Mouse (Mus musculus): Measurements from ENCODE around the gene Plekhg1. TPM values are rescaled to one million over a fixed set of nuclear protein-coding genes. Genes with fewer than 3 reads are reported as not detected.

Gene Plekhg1
- polyA plus RNA-seq, 1 experiment from 2014 or later, result 6.1 TPM

GRCm38 (mm10) chr10:3972237-3972636 is 232.1 kb downstream of the Plekhg1 start:
- H3K27ac ChIP-seq, result peak overlapping the region; percentile 93; the same call in 1 of the 2 replicates
- DNase-seq (ENCODE audit: low spot score), result no peak
- peak overlapping the region; percentile 75 for H3K4me3 ChIP-seq
- peaks cover 24% of the 10 kb centered on the region for H3K4me1 ChIP-seq
- H3K27me3 ChIP-seq (ENCODE audit: insufficient read depth, poor library complexity, severe bottlenecking), result no peaks in the 10 kb centered on the region
- WGBS, result 87% methylated on average over 9 of the region's 9 CpGs
- no peaks in the 10 kb centered on the region for H3K9me3 ChIP-seq
- no peaks in the 10 kb centered on the region for H3K36me3 ChIP-seq

- DNase-seq (ENCODE audit: low spot score), result peak; percentile 96
- Histone ChIP-seq H3K4me1 (peaks cover 24% of the 10 kb centered on the region), H3K27ac (peak within 1 kb of the TSS; percentile 93), H3K27me3 (ENCODE audit: insufficient read depth, poor library complexity, severe bottlenecking) (no peaks in the 10 kb centered on the region), H3K36me3 (no peaks in the 10 kb centered on the region), H3K4me3 (peak within 1 kb of the TSS; percentile 75), H3K9me3 (no peaks in the 10 kb centered on the region)
- WGBS, result under 1% methylated on average over 40 of the region's 40 CpGs
Observed at GRCm38 (mm10) chr10:3972981-3973588, 232.9 kb downstream of the Plekhg1 start, which contains the start of gene Mthfd1l. TSS of gene Mthfd1l (plus strand) at chr10:3973118.

- no peaks in the 10 kb centered on the region for H3K9me3 ChIP-seq
Observed at GRCm38 (mm10) chr10:3973589-3974070, 233.5 kb downstream of the Plekhg1 start.

DNA sequence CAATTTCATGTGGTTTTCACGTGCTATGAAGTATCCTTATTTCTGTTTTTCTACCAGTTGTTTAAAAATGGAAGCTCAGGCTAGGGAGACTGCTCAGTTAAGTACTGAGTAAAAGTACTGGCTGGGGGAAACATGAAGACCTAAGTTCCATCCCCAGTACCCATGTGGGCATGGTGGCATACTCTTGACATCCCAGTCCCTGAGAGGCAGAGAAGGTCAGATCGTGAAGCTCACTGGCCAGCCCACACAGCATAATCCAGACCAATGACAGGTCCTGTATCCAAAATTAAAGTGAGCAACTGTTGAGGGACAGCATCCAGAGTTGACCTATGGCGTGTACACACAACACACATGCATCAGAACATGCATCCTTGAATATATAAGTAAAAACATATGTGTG is 234.2 kb downstream of the Plekhg1 start:
- H3K9me3 ChIP-seq, result no peaks in the 10 kb centered on the region
- H3K4me1 ChIP-seq, result peaks cover 24% of the 10 kb centered on the region
- H3K36me3 ChIP-seq, result peaks cover 12% of the 10 kb centered on the region
- H3K27ac ChIP-seq, result peak overlapping the region; percentile 23; the same call in 1 of the 2 replicates
- DNase-seq (ENCODE audit: low spot score), result no peak
- H3K27me3 ChIP-seq (ENCODE audit: insufficient read depth, poor library complexity, severe bottlenecking), result no peaks in the 10 kb centered on the region
- WGBS, result 78% methylated on average over 3 of the region's 3 CpGs
- H3K4me3 ChIP-seq, result peak overlapping the region; percentile 75

More at GRCm38 (mm10) chr10:3973589-3974070, 233.5 kb downstream of the Plekhg1 start:
- peaks cover 24% of the 10 kb centered on the region for H3K4me1 ChIP-seq
- peak; percentile 96 for DNase-seq (ENCODE audit: low spot score)
- H3K27me3 ChIP-seq (ENCODE audit: insufficient read depth, poor library complexity, severe bottlenecking), result no peaks in the 10 kb centered on the region
- peaks cover 4% of the 10 kb centered on the region for H3K36me3 ChIP-seq
- H3K4me3 ChIP-seq, result peak overlapping the region; percentile 75
- peak overlapping the region; percentile 93 for H3K27ac ChIP-seq
- under 1% methylated on average over 39 of the region's 39 CpGs for WGBS

GRCm38 (mm10) chr10:3975898-3976622 is 235.9 kb downstream of the Plekhg1 start:
- WGBS, result 66% methylated on average over 6 of the region's 6 CpGs
- Histone ChIP-seq H3K4me1 (peaks cover 24% of the 10 kb centered on the region), H3K27ac (no peak overlapping the region), H3K27me3 (ENCODE audit: insufficient read depth, poor library complexity, severe bottlenecking) (no peaks in the 10 kb centered on the region), H3K9me3 (no peaks in the 10 kb centered on the region), H3K4me3 (no peak overlapping the region), H3K36me3 (peaks cover 28% of the 10 kb centered on the region)
- DNase-seq (ENCODE audit: low spot score), result no peak

DNA sequence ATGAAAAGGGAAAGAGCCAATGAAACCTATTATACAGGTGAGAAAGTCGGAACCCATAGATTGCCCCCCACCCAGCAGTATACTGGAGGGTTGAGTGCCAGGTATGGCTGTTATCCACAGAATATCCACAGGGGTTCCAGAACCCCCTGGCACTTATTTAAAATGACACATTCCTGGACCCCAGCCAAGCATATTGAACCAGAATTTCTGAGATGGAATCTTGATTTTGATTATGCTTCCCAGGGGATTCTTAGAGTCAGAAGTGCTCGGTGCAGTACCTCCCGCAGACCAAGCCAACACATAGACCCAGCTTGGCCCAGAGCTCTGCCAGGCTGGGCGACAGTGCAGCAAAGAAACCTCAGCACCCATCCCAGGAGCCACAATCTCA is 236.5 kb downstream of the Plekhg1 start:
- H3K27me3 ChIP-seq (ENCODE audit: insufficient read depth, poor library complexity, severe bottlenecking), result no peaks in the 10 kb centered on the region
- no peak overlapping the region for H3K4me3 ChIP-seq
- peaks cover 34% of the 10 kb centered on the region for H3K36me3 ChIP-seq
- no peaks in the 10 kb centered on the region for H3K9me3 ChIP-seq
- H3K4me1 ChIP-seq, result peaks cover 24% of the 10 kb centered on the region
- 83% methylated on average over 4 of the region's 4 CpGs for WGBS
- no peak overlapping the region for H3K27ac ChIP-seq
- no peak for DNase-seq (ENCODE audit: low spot score)

DNA sequence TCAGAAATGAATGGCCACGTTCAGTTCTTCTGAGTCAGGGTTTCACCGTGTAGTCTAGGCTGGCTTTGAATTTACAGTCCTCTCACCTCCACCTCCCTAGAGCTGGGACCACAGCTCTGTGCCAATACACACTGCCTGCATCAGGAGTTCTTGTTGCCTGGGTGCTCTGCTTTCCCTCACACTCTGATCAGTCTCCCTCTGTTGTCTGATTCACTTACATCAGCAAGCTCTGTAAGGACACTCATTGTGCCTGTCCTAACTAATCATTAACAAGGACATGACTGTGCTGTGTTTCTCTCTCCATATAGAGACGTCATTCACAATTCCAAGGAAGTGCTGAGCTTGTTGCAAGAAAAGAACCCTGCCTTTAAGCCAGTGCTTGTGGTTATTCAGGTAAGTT is 238.2 kb downstream of the Plekhg1 start:
- 63% methylated on average over 3 of the region's 3 CpGs for WGBS
- Histone ChIP-seq H3K4me3 (no peak overlapping the region), H3K27me3 (ENCODE audit: insufficient read depth, poor library complexity, severe bottlenecking) (no peaks in the 10 kb centered on the region), H3K36me3 (peaks cover 44% of the 10 kb centered on the region), H3K9me3 (no peaks in the 10 kb centered on the region), H3K4me1 (peaks cover 15% of the 10 kb centered on the region), H3K27ac (no peak overlapping the region)
- DNase-seq (ENCODE audit: low spot score), result no peak

GRCm38 (mm10) chr10:3978792-3979488 is 238.8 kb downstream of the Plekhg1 start:
- DNase-seq (ENCODE audit: low spot score), result no peak
- H3K4me1 ChIP-seq, result peaks cover 15% of the 10 kb centered on the region
- 94% methylated on average over 5 of the region's 5 CpGs for WGBS
- H3K36me3 ChIP-seq, result peaks cover 48% of the 10 kb centered on the region
- H3K27me3 ChIP-seq (ENCODE audit: insufficient read depth, poor library complexity, severe bottlenecking), result no peaks in the 10 kb centered on the region
- no peak overlapping the region for H3K4me3 ChIP-seq
- H3K27ac ChIP-seq, result no peak overlapping the region
- no peaks in the 10 kb centered on the region for H3K9me3 ChIP-seq

GRCm38 (mm10) chr10:3980231-3980630 is 240.1 kb downstream of the Plekhg1 start:
- WGBS, result 83% methylated on average over 4 of the region's 4 CpGs
- Histone ChIP-seq H3K36me3 (peaks cover 54% of the 10 kb centered on the region), H3K9me3 (no peaks in the 10 kb centered on the region), H3K4me1 (peaks cover 5% of the 10 kb centered on the region; the same call in 1 of the 2 replicates), H3K27ac (no peak overlapping the region), H3K27me3 (ENCODE audit: insufficient read depth, poor library complexity, severe bottlenecking) (no peaks in the 10 kb centered on the region), H3K4me3 (no peak overlapping the region)
- no peak for DNase-seq (ENCODE audit: low spot score)

DNA sequence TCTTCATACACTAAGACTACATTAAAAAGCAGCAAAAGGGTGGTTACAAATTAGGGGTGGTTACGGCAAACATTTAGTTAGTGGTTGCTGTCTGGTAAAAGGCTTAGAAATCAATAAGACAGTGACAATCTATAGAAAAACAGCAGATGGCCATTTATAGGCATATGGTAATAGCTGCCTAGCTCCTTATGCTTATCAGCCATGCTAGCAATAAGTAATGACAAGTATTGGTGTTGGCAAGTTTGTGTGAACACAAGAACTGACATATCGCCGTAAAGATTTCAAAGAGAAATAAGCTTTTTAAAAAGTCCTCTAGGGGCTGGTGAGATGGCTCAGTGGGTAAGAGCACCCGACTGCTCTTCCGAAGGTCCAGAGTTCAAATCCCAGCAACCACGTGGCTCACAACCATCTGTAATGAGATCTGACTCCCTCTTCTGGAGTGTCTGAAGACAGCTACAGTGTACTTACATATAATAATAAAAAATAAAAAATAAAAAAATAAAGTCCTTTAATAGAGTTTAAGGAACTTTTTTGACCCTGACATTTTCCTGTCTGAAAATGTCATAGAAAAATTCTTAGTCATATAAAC is 250.2 kb downstream of the Plekhg1 start:
- WGBS, result 94% methylated on average over 6 of the region's 6 CpGs
- no peaks in the 10 kb centered on the region for H3K9me3 ChIP-seq
- no peaks in the 10 kb centered on the region for H3K4me1 ChIP-seq
- no peak overlapping the region for H3K4me3 ChIP-seq
- peaks cover 60% of the 10 kb centered on the region for H3K36me3 ChIP-seq
- DNase-seq (ENCODE audit: low spot score), result no peak
- H3K27me3 ChIP-seq (ENCODE audit: insufficient read depth, poor library complexity, severe bottlenecking), result no peaks in the 10 kb centered on the region
- no peak overlapping the region for H3K27ac ChIP-seq

- no peaks in the 10 kb centered on the region for H3K27me3 ChIP-seq (ENCODE audit: insufficient read depth, poor library complexity, severe bottlenecking)
- no peak overlapping the region for H3K27ac ChIP-seq
- no peaks in the 10 kb centered on the region for H3K4me1 ChIP-seq
- peaks cover 66% of the 10 kb centered on the region for H3K36me3 ChIP-seq
- H3K9me3 ChIP-seq, result no peaks in the 10 kb centered on the region
- no peak for DNase-seq (ENCODE audit: low spot score)
- 86% methylated on average over 8 of the region's 8 CpGs for WGBS
- H3K4me3 ChIP-seq, result no peak overlapping the region
Observed at GRCm38 (mm10) chr10:3993365-3994102, 253.4 kb downstream of the Plekhg1 start.

- no peak overlapping the region for H3K27ac ChIP-seq
- 84% methylated on average over 4 of the region's 4 CpGs for whole genome bisulfite sequencing
- H3K36me3 ChIP-seq, result peaks cover 64% of the 10 kb centered on the region
- DNase-seq (ENCODE audit: low spot score), result no peak
- no peaks in the 10 kb centered on the region for H3K4me1 ChIP-seq
- H3K27me3 ChIP-seq (ENCODE audit: insufficient read depth, poor library complexity, severe bottlenecking), result no peaks in the 10 kb centered on the region
- no peak overlapping the region for H3K4me3 ChIP-seq
- no peaks in the 10 kb centered on the region for H3K9me3 ChIP-seq
Observed at GRCm38 (mm10) chr10:3995277-3995676, 255.1 kb downstream of the Plekhg1 start.

All from heart, embryonic 10.5 days (tissue).